Mouse (Mus musculus) effector memory CD4-positive, alpha-beta T cell, adult 7 months (primary cell): ENCODE results near the gene Olfr459. TPM values are rescaled to one million over a fixed set of nuclear protein-coding genes. Genes with fewer than 3 reads are reported as not detected.

Experiments used
- polyA plus RNA-seq: library from polyadenylated mRNA; unstranded; fragments of 100-300 nt; shearing (Covaris generic); gene quantifications from one replicate; pipeline ENCODE4 v1.2.1, GENCODE M21; 2017

Gene Olfr459
- not detected for polyA plus RNA-seq

DNA sequence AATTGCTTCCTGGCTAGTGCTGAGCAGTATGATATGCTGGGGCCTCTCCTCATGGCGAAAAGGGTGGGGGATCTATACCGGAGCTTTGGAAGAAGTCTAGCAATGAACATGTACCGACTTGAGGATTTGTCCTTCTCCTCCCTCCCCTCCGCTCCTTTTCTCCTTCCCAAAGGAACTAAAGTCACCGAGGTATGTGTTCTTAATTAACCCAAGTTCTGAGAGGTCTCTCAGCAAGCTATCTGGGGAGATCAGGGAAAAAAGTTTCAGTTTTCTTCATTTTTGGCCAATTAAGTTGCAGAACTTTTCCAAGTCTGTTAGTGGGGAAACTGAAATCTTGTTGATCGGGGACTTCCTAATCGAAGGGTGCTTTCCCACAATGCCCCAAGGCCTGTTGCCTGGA is at the start of gene Olfr459:
Gene Olfr459 (minus strand): TSS at position 101 of the 400 bp plus-strand sequence.

Other genes starting within 250 kb of the Olfr459 start
- 28.7 TPM for gene Ephb6, start 169.7 kb downstream of the Olfr459 start, polyA plus RNA-seq
- 0.43 TPM for gene Trpv6, start 138.8 kb downstream of the Olfr459 start, polyA plus RNA-seq
- gene Trpv5, start 94.4 kb downstream of the Olfr459 start, polyA plus RNA-seq: not detected
- not detected for gene Llcfc1, start 90.7 kb downstream of the Olfr459 start, polyA plus RNA-seq
- not detected for gene Kel, start 70.8 kb downstream of the Olfr459 start, polyA plus RNA-seq
- not detected for gene Pip, start 72.4 kb upstream of the Olfr459 start, polyA plus RNA-seq
- not detected for gene Sval2, start 77.8 kb upstream of the Olfr459 start, polyA plus RNA-seq
- gene Sval1, start 176.5 kb upstream of the Olfr459 start, polyA plus RNA-seq: not detected
- gene Sval3, start 193.0 kb upstream of the Olfr459 start, polyA plus RNA-seq: not detected